Mouse (Mus musculus): ENCODE measurements at regions not wholly inside any gene's neighbourhood (a gene's known extent, or its start where the extent isn't known, plus 50 kb on each side); places are given as distances from the start of the nearest gene placed in this dataset.

GRCm38 (mm10) chr2:138708763-138709162 is 452.4 kb downstream of the Btbd3 start:
- TF ChIP-seq EP300 (IDR thresholded peaks at IDR 0.05; ENCODE audit: low read depth) (no peak), CTCF (IDR thresholded peaks at IDR 0.05; ENCODE audit: low read depth) (no peak)

Measured in liver, postnatal 0 days (tissue).